Mouse (Mus musculus): Measurements from ENCODE around the gene Ap5s1. TPM values are rescaled to one million over a fixed set of nuclear protein-coding genes. Genes with fewer than 3 reads are reported as not detected.

Ap5s1 gene
- total RNA-seq (2021): 10 to 100 TPM; 22.1 to 24.4 TPM
- long read RNA-seq, transcript Ap5s1-203 (3 exons, 1,521 nt): minor isoform, 8 of 28 reads
- long read RNA-seq, transcript Ap5s1-205 (2 exons, 868 nt): major isoform, 15 of 28 reads
- long read RNA-seq, partial matches to known transcripts: 1 of 28 reads
- long read RNA-seq, other reads (novel, unspliced or antisense): 2 of 28 reads

- no peak for DNase-seq (ENCODE audit: low spot score in 2 of 2)
These were observed at the start of gene Ap5s1 for GRCm38 (mm10) chr2:131206778-131207177. Ap5s1 (plus strand) TSS chr2:131207078.

GRCm38 (mm10) chr2:131159491-131159910, 47.4 kb upstream of the Ap5s1 start:
- no peak for DNase-seq (ENCODE audit: low spot score in 2 of 2)

- peak; percentile 95 to 98 for DNase-seq (ENCODE audit: low spot score in 2 of 2)
These were observed 46.8 kb upstream of the Ap5s1 start, which contains the start of gene 1700037H04Rik for GRCm38 (mm10) chr2:131159938-131160581. 1700037H04Rik (minus strand) TSS chr2:131160081.

- DNase-seq (ENCODE audit: low spot score in 2 of 2): peak in 1 of 2 experiments; percentile 38
These were observed 46.2 kb upstream of the Ap5s1 start for GRCm38 (mm10) chr2:131160671-131161111.

- DNase-seq (ENCODE audit: low spot score in 2 of 2): no peak
These were observed 43.0 kb upstream of the Ap5s1 start for GRCm38 (mm10) chr2:131163924-131164323.

- no peak for DNase-seq (ENCODE audit: low spot score in 2 of 2)
These were observed 40.7 kb upstream of the Ap5s1 start for GRCm38 (mm10) chr2:131166172-131166571.

- DNase-seq (ENCODE audit: low spot score in 2 of 2): no peak
These were observed 38.9 kb upstream of the Ap5s1 start for GRCm38 (mm10) chr2:131167984-131168383.

GRCm38 (mm10) chr2:131168914-131169313, 38.0 kb upstream of the Ap5s1 start:
- no peak for DNase-seq (ENCODE audit: low spot score in 2 of 2)

GRCm38 (mm10) chr2:131170936-131171335, 35.9 kb upstream of the Ap5s1 start:
- no peak for DNase-seq (ENCODE audit: low spot score in 2 of 2)

GRCm38 (mm10) chr2:131171401-131172104, 35.3 kb upstream of the Ap5s1 start:
- DNase-seq (ENCODE audit: low spot score in 2 of 2): peak; percentile 73 to 84

- DNase-seq (ENCODE audit: low spot score in 2 of 2): no peak
These were observed 34.6 kb upstream of the Ap5s1 start for GRCm38 (mm10) chr2:131172322-131172721.

- DNase-seq (ENCODE audit: low spot score in 2 of 2): peak; percentile 68 to 82
These were observed 32.2 kb upstream of the Ap5s1 start for GRCm38 (mm10) chr2:131174700-131175099.

- no peak for DNase-seq (ENCODE audit: low spot score in 2 of 2)
These were observed 31.5 kb upstream of the Ap5s1 start for GRCm38 (mm10) chr2:131175286-131175944.

GRCm38 (mm10) chr2:131175945-131176309, 31.0 kb upstream of the Ap5s1 start:
- no peak for DNase-seq (ENCODE audit: low spot score in 2 of 2)

- no peak for DNase-seq (ENCODE audit: low spot score in 2 of 2)
These were observed 30.4 kb upstream of the Ap5s1 start for GRCm38 (mm10) chr2:131176491-131176890.

GRCm38 (mm10) chr2:131177932-131178331, 28.9 kb upstream of the Ap5s1 start:
- DNase-seq (ENCODE audit: low spot score in 2 of 2): no peak

- DNase-seq (ENCODE audit: low spot score in 2 of 2): no peak
These were observed 28.0 kb upstream of the Ap5s1 start for GRCm38 (mm10) chr2:131178828-131179245.

GRCm38 (mm10) chr2:131179246-131179886, 27.5 kb upstream of the Ap5s1 start:
- peak; percentile 42 to 62 for DNase-seq (ENCODE audit: low spot score in 2 of 2)

- DNase-seq (ENCODE audit: low spot score in 2 of 2): peak; percentile 75 to 85
These were observed 26.8 kb upstream of the Ap5s1 start, which contains the start of gene Cenpb for GRCm38 (mm10) chr2:131179990-131180587. Cenpb (minus strand) TSS chr2:131180067.

- no peak for DNase-seq (ENCODE audit: low spot score in 2 of 2)
These were observed 20.5 kb upstream of the Ap5s1 start for GRCm38 (mm10) chr2:131186343-131186742.

Data from layer of hippocampus, adult 18-20 months (tissue).